Mouse (Mus musculus): ENCODE measurements at regions not wholly inside any gene's neighbourhood (a gene's known extent, or its start where the extent isn't known, plus 50 kb on each side); places are given as distances from the start of the nearest gene placed in this dataset.
"Not testable (repeated sequence)": the region's sequence is repeated elsewhere in the genome, so short reads cannot be mapped to it uniquely, and the experiment has no call there.

- peak in 1 of 2 experiments; percentile 4 for DNase-seq
These were observed 147.7 kb downstream of the Tmem121 start for GRCm38 (mm10) chr12:113333399-113333798.

GRCm38 (mm10) chr12:113333853-113334252 lies 148.1 kb downstream of the Tmem121 start:
- not testable (repeated sequence) for DNase-seq

GRCm38 (mm10) chr12:113337271-113337670 lies 151.5 kb downstream of the Tmem121 start:
- DNase-seq = peak in 1 of 2 experiments; percentile 15

GRCm38 (mm10) chr12:113338891-113339290 lies 150.4 kb upstream of the Adam6b start:
- peak in 1 of 2 experiments; percentile 14 for DNase-seq

GRCm38 (mm10) chr12:113341046-113341445 lies 148.3 kb upstream of the Adam6b start:
- DNase-seq = peak in 1 of 2 experiments; percentile 5

GRCm38 (mm10) chr12:113355132-113355531 lies 134.2 kb upstream of the Adam6b start:
- no peak for DNase-seq

DNA sequence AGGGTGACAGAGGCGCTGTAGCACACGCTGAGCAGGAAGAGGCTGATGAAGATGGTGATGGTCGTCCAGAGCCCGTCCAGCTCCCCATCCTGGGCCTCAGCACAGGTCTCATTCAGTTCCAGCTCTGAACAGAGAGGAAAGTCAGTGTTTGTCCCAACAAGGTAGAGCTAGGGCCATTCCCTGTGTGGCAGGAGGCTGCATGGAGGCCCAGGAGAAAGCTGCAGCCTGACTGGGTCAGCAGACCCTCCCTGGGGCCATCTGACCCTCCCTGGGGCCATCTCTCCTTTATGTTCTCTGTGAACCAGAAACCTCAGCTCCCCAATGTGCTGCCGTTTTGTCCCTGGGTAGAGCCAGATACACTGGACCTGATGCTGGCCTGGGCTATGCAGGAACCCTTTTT lies 131.2 kb upstream of the Adam6b start:
- no peak for DNase-seq

DNA sequence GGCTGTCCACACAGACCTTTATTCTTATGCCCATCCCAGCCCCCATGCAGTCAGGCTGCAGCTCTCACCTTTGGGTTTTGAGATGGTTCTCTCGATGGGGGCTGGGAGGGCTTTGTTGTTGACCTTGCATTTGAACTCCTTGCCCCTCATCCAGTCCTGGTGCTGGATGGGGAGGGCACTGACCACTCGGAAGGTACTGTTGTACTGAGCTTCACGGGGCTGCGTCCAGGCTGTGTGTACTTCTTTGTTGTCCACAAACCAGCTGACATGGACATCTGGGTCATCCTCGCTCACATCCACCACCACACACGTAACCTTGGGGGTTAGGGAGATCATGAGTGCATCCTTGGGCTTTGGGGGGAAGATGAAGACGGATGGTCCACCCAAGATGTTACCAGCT lies 129.3 kb upstream of the Adam6b start:
- no peak for DNase-seq

DNA sequence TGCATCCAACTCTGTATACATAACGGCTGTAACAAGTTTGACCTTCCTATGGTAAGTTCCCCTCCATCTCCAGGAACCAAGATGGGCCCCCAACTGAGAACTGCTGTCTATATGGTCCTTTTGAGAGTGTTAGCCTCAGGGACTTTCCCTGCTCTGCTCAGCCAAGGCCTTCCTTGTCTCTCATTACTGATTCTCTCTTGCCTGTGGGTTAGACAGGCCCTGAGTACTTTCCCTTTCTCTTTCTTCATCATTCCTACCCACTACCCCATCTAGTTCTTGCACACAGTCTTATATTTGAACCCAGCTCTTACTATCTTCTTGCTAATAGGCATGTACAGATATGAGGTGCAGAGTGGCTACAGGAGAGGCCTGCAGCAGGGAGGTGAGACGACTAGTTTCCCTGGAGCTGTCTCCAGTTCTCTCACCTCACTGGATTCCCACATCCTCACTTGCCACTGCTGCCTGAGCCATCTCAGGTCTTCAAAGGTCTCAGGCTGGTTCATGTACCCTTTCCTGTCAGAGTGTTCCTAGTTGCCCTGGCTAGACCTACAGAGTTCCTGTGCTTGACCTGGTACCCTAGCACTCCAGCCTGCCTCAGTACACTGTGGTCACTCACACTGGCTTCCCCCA lies 126.8 kb upstream of the Adam6b start:
- no peak for DNase-seq

- no peak for DNase-seq
These were observed 125.3 kb upstream of the Adam6b start for GRCm38 (mm10) chr12:113364023-113364422.

DNA sequence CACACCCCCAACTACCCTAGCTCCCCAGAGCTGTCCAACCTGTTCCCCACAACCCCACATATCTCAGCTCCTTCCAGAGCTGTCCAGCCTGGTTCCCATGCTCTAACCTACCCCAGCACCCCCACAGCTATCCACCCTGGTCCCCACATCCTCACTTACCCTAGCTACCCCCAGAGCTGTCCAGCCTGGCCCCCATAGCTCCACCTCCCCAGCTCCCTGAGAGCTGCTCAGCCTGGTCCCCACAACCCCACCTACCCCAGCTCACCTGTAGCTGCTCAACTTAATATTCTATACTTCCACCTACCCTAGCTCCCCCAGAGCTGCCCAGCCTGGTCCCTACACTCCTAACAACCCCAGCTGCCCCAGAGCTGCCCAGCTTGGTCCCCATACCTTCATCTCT lies 124.9 kb upstream of the Adam6b start:
- DNase-seq = no peak

DNA sequence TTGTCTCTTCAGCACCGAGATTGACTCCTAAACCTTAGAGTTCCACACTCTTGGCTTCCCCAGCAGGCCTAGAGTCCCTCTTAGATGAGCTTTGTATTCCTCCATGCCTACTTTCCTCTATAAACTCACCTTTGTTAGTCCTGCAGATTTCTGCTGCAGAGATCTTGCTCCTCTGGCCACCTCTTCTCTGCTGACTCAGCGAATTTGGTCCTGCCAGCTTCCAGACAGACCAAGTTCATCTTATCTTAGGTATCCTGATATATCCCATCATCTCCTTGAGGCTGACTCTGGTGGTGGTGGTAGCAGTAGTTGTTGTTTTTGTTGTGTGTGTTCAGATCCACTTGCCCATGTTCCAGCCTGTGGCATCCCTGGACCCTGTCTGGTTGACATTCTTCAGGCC lies 123.5 kb upstream of the Adam6b start:
- no peak for DNase-seq

GRCm38 (mm10) chr12:113366394-113366793 lies 122.9 kb upstream of the Adam6b start:
- no peak for DNase-seq

DNA sequence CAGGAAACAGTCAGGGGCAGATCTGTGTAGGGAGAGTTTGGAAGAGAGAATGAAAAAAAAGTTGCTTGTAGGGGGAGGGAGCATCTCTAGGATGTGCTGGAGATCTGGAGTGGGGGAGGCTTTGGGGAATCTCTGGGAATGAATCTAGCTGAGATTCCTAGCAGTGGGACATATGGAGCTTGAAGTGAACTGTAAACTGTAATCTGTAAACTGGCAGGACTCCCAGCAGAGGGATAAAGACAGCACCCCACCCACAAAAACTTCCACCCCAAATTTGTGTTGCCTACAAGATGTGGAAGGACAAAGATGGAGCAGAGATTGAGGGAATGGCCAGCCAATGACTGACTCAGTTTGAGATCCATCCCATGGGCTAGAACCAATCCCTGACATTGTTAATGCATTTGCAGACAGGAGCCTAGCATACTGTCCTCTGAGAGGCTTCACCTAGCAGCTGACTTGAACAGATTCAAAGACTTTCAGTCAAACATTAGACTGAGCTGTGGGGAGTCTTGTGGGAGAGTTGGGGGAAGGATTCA lies 87.7 kb upstream of the Adam6b start:
- no peak for DNase-seq

DNA sequence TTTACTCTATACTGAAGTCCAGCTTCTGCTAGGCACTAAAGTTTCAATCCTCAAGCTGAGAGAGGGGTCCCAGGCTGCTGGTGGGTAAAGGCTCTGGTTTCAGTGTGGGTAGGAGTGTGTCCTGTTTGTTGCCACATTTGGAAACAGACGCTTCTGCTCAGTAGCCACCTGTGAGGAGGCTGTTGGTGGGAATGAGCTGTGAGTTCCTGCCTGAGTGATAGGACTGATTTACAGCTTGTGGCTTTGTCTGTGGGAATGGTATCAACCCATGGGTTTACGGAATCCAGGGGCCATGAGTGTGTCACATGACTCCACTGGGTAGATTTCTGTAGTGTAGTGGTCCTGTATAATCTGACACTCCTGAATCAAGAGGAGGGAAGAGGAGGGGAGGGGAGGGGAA lies 86.5 kb upstream of the Adam6b start:
- DNase-seq = no peak

GRCm38 (mm10) chr12:113411113-113411512 lies 78.2 kb upstream of the Adam6b start:
- no peak for DNase-seq

GRCm38 (mm10) chr12:113413996-113414395 lies 75.3 kb upstream of the Adam6b start:
- no peak for DNase-seq

DNA sequence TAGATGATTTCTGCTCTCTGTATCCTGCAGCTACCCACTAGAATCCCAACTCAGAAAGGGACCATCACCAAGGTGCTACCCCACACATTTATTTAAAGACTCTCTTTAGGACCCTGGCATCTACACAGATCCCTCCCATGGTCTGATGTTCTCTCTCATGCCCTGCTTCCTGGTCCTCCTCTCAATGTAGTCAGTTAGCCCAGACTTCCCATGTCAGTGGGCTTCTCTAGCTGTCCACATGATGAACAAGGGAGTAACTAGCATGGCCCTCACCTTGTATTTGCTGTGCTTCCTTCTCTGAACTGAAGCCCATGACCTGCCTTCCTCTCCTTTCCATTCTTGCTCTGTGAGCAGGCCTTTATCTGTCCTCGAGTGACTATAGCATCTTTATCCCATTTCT lies 71.8 kb upstream of the Adam6b start:
- no peak for DNase-seq

GRCm38 (mm10) chr12:113418731-113419402 lies 70.4 kb upstream of the Adam6b start:
- no peak for DNase-seq

DNA sequence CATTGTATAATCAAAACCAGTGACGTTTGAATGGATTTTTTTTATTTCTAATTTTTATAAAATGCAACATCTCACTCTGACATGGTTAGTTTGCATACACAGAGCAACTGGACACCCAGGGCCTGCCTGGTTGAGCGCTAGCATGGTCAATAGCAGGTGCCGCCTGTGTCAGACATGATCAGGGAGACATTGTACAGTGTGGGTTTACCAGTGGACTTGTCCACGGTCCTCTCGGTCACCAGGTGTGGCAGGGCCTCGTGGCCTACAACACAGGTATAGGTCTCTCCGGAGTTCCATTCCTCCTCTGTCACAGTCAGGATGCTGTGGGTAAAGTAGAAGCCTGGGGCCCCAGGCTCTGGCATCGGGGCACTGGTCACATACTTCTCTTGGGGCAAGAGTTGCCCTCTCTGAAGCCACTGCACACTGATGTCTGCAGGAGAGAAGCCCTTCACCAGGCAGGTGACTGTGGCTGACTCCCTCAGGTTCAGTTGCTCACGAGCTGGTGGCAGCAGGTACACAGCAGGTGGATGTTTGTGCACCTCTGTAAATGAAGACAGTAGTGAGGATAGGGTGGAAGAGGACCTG lies 68.5 kb upstream of the Adam6b start:
- DNase-seq = no peak

DNA sequence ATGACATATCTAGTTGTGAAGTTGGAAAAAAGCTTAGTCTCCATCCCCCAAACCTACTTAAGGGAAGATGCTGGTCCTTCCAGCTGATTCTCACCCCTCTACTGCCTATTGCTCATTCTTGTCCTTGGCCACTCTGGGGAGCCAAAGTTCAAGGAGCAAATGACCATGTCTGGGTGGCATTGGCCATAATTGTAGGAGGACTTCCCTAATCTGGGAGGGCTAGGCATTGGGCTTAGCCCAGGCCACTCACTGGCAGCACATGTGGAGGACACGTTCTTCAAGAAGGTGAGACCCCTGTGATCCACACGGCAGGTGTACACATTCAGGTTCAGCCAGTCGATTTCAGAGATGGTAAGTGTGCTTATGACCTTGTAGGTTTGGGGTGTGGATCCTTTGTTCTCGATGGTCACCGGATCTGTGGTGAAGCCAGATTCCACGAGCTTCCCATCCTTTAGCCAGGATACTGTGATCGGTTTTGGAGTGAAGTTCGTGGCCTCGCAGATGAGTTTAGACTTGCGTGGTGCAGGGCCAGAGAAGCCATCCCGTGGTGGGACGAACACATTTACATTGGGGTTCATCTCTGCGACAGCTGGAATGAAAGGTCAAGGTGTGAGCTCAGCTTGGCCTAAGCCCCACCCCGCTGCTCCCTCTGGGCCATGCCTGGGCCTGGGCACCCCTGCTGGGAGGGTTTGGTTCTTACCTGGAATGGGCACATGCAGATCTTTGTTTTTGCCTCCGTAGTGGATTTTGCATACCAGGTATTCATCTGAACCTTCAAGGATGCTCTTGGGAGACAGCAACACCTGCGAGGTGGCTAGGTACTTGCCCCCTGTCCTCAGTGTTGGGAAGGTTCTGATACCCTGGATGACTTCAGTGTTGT lies 67.4 kb upstream of the Adam6b start:
- DNase-seq = no peak

DNA sequence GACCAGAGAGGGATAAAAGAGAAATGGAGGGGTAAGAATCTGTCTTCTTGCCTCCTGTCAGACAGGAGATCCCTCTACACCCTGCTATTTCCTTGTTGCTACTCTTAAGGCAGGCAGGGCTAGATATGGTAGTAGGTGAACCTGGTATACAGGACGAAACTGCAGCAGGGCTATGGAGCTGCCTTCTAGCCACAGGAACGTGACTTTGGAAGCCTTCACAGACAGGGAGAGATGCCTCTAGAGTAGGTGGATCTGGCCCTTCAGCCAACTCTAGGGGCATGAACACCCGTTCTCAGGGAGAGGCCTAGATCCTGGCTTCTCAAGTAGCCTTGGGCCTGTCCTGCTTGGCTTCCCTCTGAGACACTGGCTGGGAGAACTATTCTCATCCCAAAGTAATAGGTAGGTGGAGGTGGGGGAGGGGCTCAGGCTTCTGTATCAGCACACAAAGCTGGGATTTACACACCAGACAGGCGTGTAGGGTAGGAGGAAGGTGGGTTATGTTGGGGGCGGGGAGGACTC lies 66.5 kb upstream of the Adam6b start:
- DNase-seq = no peak
